Comparison of ENCODE assay signal across 28 mouse cellular contexts in the genomic region with DNA sequence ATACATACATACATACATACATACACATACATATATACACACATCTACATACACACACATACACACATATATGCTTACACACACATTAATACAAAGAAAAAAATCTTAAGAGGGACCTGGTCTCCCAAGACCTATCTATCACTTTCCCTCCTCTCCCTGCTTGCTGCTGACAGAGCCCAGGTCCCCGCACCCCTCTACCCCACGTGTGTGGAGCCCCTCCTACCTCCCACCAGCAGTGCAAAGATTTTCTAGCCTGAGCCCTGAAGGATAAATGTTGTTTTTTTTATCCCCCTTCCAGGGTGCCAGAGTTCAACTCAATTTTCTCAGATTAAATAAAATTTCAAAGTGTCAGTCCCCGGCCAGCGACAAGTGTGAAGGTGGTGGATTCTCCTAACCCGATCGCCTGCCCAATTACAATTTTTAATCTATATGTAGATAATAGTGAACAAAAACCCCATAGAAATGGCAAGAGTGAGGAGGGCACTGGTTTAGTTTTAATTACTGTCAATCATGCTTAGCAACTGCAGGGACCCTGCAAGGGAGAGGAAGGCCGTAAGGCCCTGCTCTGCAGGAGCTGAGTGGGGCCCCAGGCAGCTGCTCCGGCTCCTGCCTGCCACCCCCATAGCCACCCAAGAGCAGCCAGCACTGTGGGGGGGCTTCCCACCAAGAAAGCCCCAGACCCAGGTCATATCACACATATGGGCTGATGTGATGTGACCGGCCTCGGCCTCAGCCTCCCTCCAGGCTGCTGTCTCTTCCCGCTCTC.
DNase-seq lines count a peak whose midpoint lies in the region; ATAC-seq and TF ChIP-seq lines count a peak whose summit lies in the region.
"Had no signal": no experiment of that assay in that cellular context is flagged by ENCODE, and none has a peak within 500 bp of the region (broad histone marks: within the 10 kb centered on the region; RNA-seq: fewer than 3 reads in every experiment).

No protein-coding gene starts in this region.

- no peaks in the 10 kb centered on the region for H3K27me3 ChIP-seq in forebrain, embryonic 14.5 days (replicated peaks; ENCODE audit: control insufficient read depth, insufficient read depth, low read length)
- peaks cover 44% of the 10 kb centered on the region for H3K27me3 ChIP-seq in midbrain, embryonic 13.5 days
- H3K27me3 ChIP-seq in neural tube, embryonic 15.5 days (replicated peaks): no peaks in the 10 kb centered on the region
- H3K27me3 ChIP-seq in kidney, embryonic 16.5 days (ENCODE audit: insufficient read depth, low read length): no peaks in the 10 kb centered on the region
- H3K27me3 ChIP-seq: limb, embryonic 15.5 days had no signal

- no peak overlapping the region for H3K9ac ChIP-seq in forebrain, embryonic 14.5 days (ENCODE audit: low read length)
- peak overlapping the region; percentile 41; the same call in 1 of the 2 replicates for H3K9ac ChIP-seq in midbrain, embryonic 13.5 days (replicated peaks)
- H3K9ac ChIP-seq in neural tube, embryonic 15.5 days (replicated peaks): no peak overlapping the region
- no peak overlapping the region for H3K9ac ChIP-seq in kidney, embryonic 16.5 days (replicated peaks; ENCODE audit: low read length)
- H3K9ac ChIP-seq: embryonic facial prominence, embryonic 12.5 days; kidney, embryonic 15.5 days; limb, embryonic 15.5 days; liver, embryonic 14.5 days; lung, embryonic 14.5 days; neural tube, embryonic 12.5 days had no signal

- ATAC-seq in forebrain, embryonic 14.5 days: peak; percentile 76
- ATAC-seq in midbrain, embryonic 13.5 days: peak; percentile 85
- ATAC-seq in neural tube, embryonic 15.5 days (ENCODE audit: low FRiP score): no peak
- ATAC-seq in kidney, embryonic 16.5 days (ENCODE audit: low FRiP score, low TSS enrichment): no peak
- ATAC-seq: intestine, embryonic 16.5 days had no signal

- DNase-seq in embryo, embryonic 11 days: peak; percentile 29
- DNase-seq in embryo, embryonic 10.5 days (ENCODE audit: low spot score): no peak
- DNase-seq in brain, embryonic 14.5 days (ENCODE audit: low read depth): peak; percentile 65
- DNase-seq in forebrain, embryonic 14.5 days (ENCODE audit: low spot score): peak; percentile 35
- DNase-seq in layer of hippocampus, adult 8-10 months (ENCODE audit: low spot score in 2 of 2): no peak
- DNase-seq: adrenal gland, postnatal 10 days; cerebellum, adult 9-10 months; gastrocnemius, postnatal 10 days; kidney, postnatal 4 days; left cerebral cortex, postnatal 4 days; lung, embryonic 14.5 days; lung, postnatal 36 days; right cerebral cortex, adult 18-20 months; right cerebral cortex, postnatal 4 days; thymus, postnatal 14 days had no signal

- no peaks in the 10 kb centered on the region for H3K9me3 ChIP-seq in forebrain, embryonic 14.5 days (replicated peaks; ENCODE audit: control insufficient read depth, low read length)
- H3K9me3 ChIP-seq in midbrain, embryonic 13.5 days: no peaks in the 10 kb centered on the region
- no peaks in the 10 kb centered on the region for H3K9me3 ChIP-seq in neural tube, embryonic 15.5 days (replicated peaks)
- peaks cover 4% of the 10 kb centered on the region; the same call in 1 of the 2 replicates for H3K9me3 ChIP-seq in kidney, embryonic 16.5 days (ENCODE audit: low read length)
- H3K9me3 ChIP-seq: embryonic facial prominence, embryonic 12.5 days; kidney, embryonic 15.5 days; limb, embryonic 15.5 days; neural tube, embryonic 12.5 days had no signal

- no peak overlapping the region for H3K4me3 ChIP-seq in forebrain, embryonic 14.5 days (ENCODE audit: low read depth, low read length)
- H3K4me3 ChIP-seq in midbrain, embryonic 13.5 days (replicated peaks): no peak overlapping the region
- no peak overlapping the region for H3K4me3 ChIP-seq in neural tube, embryonic 15.5 days (replicated peaks)
- H3K4me3 ChIP-seq in kidney, embryonic 16.5 days (ENCODE audit: low read length): no peak overlapping the region
- H3K4me3 ChIP-seq: embryonic facial prominence, embryonic 12.5 days; erythroblast, embryonic 14.5 days; kidney, embryonic 15.5 days; left cerebral cortex, adult 2 months; limb, embryonic 15.5 days; megakaryocyte, embryonic 14.5 days; neural tube, embryonic 12.5 days had no signal

- H3K27ac ChIP-seq in forebrain, embryonic 14.5 days (ENCODE audit: low read depth, low read length): peak overlapping the region; percentile 60
- H3K27ac ChIP-seq in midbrain, embryonic 13.5 days: peak overlapping the region; percentile 70
- H3K27ac ChIP-seq in neural tube, embryonic 15.5 days (replicated peaks): no peak overlapping the region
- no peak overlapping the region for H3K27ac ChIP-seq in kidney, embryonic 16.5 days (ENCODE audit: low read length)
- H3K27ac ChIP-seq: embryonic facial prominence, embryonic 12.5 days; kidney, embryonic 15.5 days; left cerebral cortex, adult 2 months; limb, embryonic 15.5 days; liver, embryonic 14.5 days; neural tube, embryonic 12.5 days had no signal

- H3K4me2 ChIP-seq in forebrain, embryonic 14.5 days (ENCODE audit: low read length): no peak overlapping the region
- no peak overlapping the region for H3K4me2 ChIP-seq in midbrain, embryonic 13.5 days (replicated peaks)
- no peak overlapping the region for H3K4me2 ChIP-seq in neural tube, embryonic 15.5 days
- no peak overlapping the region for H3K4me2 ChIP-seq in kidney, embryonic 16.5 days (replicated peaks; ENCODE audit: low read depth, low read length)
- H3K4me2 ChIP-seq: embryonic facial prominence, embryonic 12.5 days; heart, embryonic 11.5 days; kidney, embryonic 15.5 days; limb, embryonic 15.5 days; lung, embryonic 14.5 days; neural tube, embryonic 12.5 days had no signal

- no peaks in the 10 kb centered on the region for H3K36me3 ChIP-seq in forebrain, embryonic 14.5 days (ENCODE audit: control insufficient read depth, insufficient read depth, low read length)
- H3K36me3 ChIP-seq in midbrain, embryonic 13.5 days: no peaks in the 10 kb centered on the region
- no peaks in the 10 kb centered on the region for H3K36me3 ChIP-seq in neural tube, embryonic 15.5 days
- H3K36me3 ChIP-seq in kidney, embryonic 16.5 days (ENCODE audit: insufficient read depth, low read length): no peaks in the 10 kb centered on the region
- H3K36me3 ChIP-seq: embryonic facial prominence, embryonic 12.5 days; kidney, embryonic 15.5 days; limb, embryonic 15.5 days; neural tube, embryonic 12.5 days had no signal

- no peak for TF ChIP-seq POLR2A in brain, embryonic 14.5 days (IDR thresholded peaks at IDR 0.05; ENCODE audit: borderline replicate concordance, extremely low read depth, insufficient read depth, insufficient read length, poor library complexity, severe bottlenecking)

- WGBS in forebrain, embryonic 14.5 days: 17% methylated on average over 11 of the region's 11 CpGs
- 8% methylated on average over 11 of the region's 11 CpGs for WGBS in midbrain, embryonic 13.5 days
- 71% methylated on average over 11 of the region's 11 CpGs for WGBS in neural tube, embryonic 15.5 days
- WGBS in kidney, embryonic 16.5 days: 62% methylated on average over 11 of the region's 11 CpGs

- TF ChIP-seq CTCF in brain, embryonic 14.5 days (IDR thresholded peaks at IDR 0.05; ENCODE audit: borderline replicate concordance, extremely low read depth, insufficient read depth, insufficient read length): no peak

- H3K4me1 ChIP-seq in forebrain, embryonic 14.5 days (ENCODE audit: control insufficient read depth, insufficient read depth, low read length): peaks cover 13% of the 10 kb centered on the region
- H3K4me1 ChIP-seq in midbrain, embryonic 13.5 days (replicated peaks): peaks cover 41% of the 10 kb centered on the region
- H3K4me1 ChIP-seq in neural tube, embryonic 15.5 days: peaks cover 3% of the 10 kb centered on the region; the same call in 1 of the 2 replicates
- H3K4me1 ChIP-seq in kidney, embryonic 16.5 days (ENCODE audit: insufficient read depth, low read length): no peaks in the 10 kb centered on the region
- H3K4me1 ChIP-seq: megakaryocyte, embryonic 14.5 days had no signal

Comparison
In these comparisons a context has a peak if more than half of its experiments do, and no peak if none do; other contexts are left out.
1. DNase-seq: peak in embryo, embryonic 11 days (single experiment), brain, embryonic 14.5 days (single experiment) and forebrain, embryonic 14.5 days (single experiment); none in embryo, embryonic 10.5 days (single experiment) and layer of hippocampus, adult 8-10 months (0 of 2).
2. ATAC-seq: peak in forebrain, embryonic 14.5 days (single experiment) and midbrain, embryonic 13.5 days (single experiment); none in neural tube, embryonic 15.5 days (single experiment) and kidney, embryonic 16.5 days (single experiment).
3. H3K27ac ChIP-seq: peak in forebrain, embryonic 14.5 days (single experiment) and midbrain, embryonic 13.5 days (single experiment); none in neural tube, embryonic 15.5 days (single experiment) and kidney, embryonic 16.5 days (single experiment).